Mouse (Mus musculus) splenic B cell, adult 2 months (primary cell): ENCODE measurements around the gene Prune2.
A peak's percentile ranks its signal among the peaks of the same experiment; 100 is the strongest.

Experiments
- DNase-seq: peaks from one replicate; pipeline ENCODE4 v3.0.0-alpha.2; 2011; ENCODE audit warnings: low read depth, low spot score
- H3K27me3 ChIP-seq: 2 replicates; pipeline ENCODE4 v1.6.1; 2012; ENCODE audit warnings: mild to moderate bottlenecking, low read length, moderate library complexity, mixed read lengths; ENCODE audit not compliant: control insufficient read depth, poor library complexity, insufficient read depth, severe bottlenecking
- H3K36me3 ChIP-seq: 2 replicates; pipeline ENCODE4 v1.6.1; 2012; ENCODE audit warnings: mild to moderate bottlenecking, low read length, moderate library complexity, mixed read lengths; ENCODE audit not compliant: control insufficient read depth, poor library complexity, insufficient read depth, severe bottlenecking

Prune2 gene

GRCm38 (mm10) chr19:17032314-17032713 lies 76.4 kb downstream of the Prune2 start:
- Histone ChIP-seq H3K36me3 (no peaks in the 10 kb centered on the region), H3K27me3 (no peaks in the 10 kb centered on the region)
- no peak for DNase-seq

DNA sequence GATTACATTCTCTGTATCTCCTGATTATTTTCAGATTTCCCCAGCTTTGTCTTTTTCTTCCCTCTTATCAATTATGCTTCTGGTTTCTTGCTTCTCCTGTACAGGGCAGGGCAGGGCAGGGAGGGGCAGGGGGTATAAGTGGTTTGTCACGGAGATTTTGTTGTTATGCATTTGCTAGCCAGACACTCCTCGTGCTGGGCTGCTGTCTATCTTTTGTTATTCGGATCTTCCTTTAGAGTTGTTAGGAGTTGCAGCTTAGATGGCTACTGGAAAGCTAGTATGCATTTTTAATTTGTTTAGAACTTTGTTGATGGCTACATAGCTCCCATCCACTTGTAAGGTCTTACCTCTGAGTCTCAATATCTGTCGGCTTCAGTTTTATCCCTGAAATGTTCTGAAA lies 91.0 kb downstream of the Prune2 start:
- Histone ChIP-seq H3K36me3 (no peaks in the 10 kb centered on the region), H3K27me3 (no peaks in the 10 kb centered on the region)
- no peak for DNase-seq

DNA sequence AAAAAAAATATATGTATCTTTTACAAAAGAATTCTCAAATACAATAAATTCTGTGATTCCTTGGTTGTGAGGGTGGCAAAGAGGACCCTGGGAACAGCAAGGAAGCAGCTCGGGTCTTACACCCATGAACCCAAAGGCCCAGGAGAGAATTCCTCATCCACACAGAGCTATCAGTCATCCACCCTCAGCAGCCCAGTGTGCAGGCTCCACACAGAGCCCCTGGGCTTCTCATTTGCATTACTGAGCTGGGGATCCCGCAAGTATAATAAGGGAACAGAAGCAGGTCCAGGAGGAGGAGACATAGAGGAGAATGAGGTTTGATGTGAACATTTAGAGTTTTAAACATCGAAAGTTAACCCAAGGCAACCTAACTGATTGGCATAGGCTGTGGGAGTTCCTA lies 100.0 kb downstream of the Prune2 start:
- H3K27me3 ChIP-seq, result no peaks in the 10 kb centered on the region
- DNase-seq, result no peak
- no peaks in the 10 kb centered on the region for H3K36me3 ChIP-seq

DNA sequence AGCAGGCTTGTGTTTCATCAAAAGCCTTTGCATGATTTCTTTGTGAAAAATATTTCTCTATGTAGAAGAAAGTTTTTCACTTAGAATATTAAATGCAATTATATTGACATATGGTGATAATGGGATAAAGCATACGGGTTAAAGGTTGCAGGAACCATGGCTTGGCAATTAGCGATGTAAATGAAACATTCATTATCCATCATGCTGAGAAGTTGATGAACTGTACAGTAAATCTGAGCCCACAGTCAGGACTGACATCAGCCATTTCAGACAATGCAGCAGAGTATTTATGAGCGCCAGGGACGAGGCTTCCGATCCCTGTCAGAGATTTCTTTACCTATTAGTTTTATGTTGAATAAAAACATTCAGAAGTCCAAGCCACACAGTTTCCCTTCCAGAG lies 104.2 kb downstream of the Prune2 start:
- no peaks in the 10 kb centered on the region for H3K36me3 ChIP-seq
- no peaks in the 10 kb centered on the region for H3K27me3 ChIP-seq
- no peak for DNase-seq

GRCm38 (mm10) chr19:17064421-17064820 lies 108.5 kb downstream of the Prune2 start:
- Histone ChIP-seq H3K36me3 (no peaks in the 10 kb centered on the region), H3K27me3 (no peaks in the 10 kb centered on the region)
- no peak for DNase-seq

- H3K27me3 ChIP-seq, result no peaks in the 10 kb centered on the region
- DNase-seq, result no peak
- no peaks in the 10 kb centered on the region for H3K36me3 ChIP-seq
Observed at GRCm38 (mm10) chr19:17069067-17069466, 113.1 kb downstream of the Prune2 start.

DNA sequence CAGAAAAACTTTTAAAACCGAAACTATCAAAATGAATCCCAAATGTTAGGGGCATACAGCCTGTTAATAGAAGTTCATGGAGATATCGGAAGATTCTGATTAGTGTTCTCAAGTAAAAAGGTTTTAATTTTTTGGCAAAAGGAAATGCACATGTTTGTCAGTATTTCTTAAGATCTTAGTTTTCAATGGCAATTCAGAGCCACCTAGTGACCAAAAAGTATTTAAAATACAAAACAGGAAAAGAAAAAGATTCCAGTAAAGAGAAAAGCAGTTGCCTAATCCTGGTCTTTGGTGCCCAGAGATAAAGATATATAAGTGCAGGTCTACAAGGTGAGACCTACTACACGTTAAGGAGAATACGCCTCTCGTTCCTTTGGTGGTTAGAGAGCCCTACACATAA lies 115.3 kb downstream of the Prune2 start:
- H3K27me3 ChIP-seq, result no peaks in the 10 kb centered on the region
- no peaks in the 10 kb centered on the region for H3K36me3 ChIP-seq
- DNase-seq, result no peak

DNA sequence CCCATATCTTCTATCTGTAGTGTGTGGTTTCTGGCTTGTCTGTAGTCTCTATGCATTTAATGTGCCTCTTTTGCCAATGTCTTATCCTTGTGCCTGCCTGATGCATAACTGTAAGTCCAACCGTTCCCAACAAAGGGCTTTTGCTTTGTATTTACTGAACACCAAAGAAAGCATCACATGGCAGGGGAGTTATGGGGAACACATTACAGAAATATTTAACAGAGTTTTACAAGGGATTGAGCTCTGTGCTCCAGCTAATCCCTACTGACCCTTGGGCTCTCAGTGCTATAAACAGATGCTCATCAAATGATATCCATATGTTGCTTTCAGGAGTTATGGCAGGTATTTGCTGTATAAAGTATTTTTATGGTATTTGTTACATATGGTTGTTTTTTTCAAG lies 116.3 kb downstream of the Prune2 start:
- Histone ChIP-seq H3K36me3 (no peaks in the 10 kb centered on the region), H3K27me3 (no peaks in the 10 kb centered on the region)
- no peak for DNase-seq

GRCm38 (mm10) chr19:17078643-17079316 lies 122.9 kb downstream of the Prune2 start:
- Histone ChIP-seq H3K36me3 (no peaks in the 10 kb centered on the region), H3K27me3 (no peaks in the 10 kb centered on the region)
- no peak for DNase-seq

DNA sequence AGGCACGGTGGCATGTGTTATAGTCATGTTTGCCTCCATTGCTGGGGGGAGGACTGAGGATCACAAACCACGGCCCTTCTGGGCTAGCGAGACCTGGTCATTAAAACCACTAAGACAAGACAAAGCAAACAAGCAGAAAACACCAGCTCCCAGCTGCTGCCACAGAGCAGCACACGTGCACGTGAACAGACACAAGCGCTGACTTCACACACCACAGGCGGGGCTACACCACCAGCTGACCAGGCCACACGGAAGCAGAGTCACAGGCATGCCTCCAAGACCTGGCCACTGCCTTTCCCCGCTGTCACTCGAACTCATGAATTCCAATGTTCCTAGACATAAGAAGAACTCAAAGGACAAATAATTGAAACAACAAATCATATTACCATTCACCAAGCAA lies 125.5 kb downstream of the Prune2 start:
- DNase-seq, result no peak

DNA sequence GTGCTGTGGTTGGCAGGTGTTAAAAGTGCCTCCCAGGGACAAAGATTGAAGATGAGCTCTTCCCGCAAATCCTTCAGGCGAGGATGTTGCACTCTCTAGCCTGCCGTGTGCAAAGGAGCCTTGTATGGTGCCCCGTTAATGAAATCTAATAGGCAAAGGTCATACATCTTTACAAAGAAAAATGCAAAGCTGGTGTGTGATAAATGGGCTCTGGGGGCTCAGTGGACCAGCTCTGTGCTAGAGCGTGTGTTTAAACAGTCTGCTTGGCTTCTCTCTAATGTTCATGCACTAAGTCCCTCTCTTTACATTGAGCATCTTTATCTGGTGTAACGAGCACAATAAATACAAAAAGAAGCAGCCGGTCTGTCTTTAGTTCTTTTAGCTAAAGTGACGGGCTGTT lies 138.1 kb downstream of the Prune2 start:
- DNase-seq, result no peak
- no peaks in the 10 kb centered on the region for H3K27me3 ChIP-seq
- no peaks in the 10 kb centered on the region for H3K36me3 ChIP-seq

More for the DNA sequence above, 125.5 kb downstream of the Prune2 start:
- no peaks in the 10 kb centered on the region for H3K36me3 ChIP-seq
- no peaks in the 10 kb centered on the region for H3K27me3 ChIP-seq

DNA sequence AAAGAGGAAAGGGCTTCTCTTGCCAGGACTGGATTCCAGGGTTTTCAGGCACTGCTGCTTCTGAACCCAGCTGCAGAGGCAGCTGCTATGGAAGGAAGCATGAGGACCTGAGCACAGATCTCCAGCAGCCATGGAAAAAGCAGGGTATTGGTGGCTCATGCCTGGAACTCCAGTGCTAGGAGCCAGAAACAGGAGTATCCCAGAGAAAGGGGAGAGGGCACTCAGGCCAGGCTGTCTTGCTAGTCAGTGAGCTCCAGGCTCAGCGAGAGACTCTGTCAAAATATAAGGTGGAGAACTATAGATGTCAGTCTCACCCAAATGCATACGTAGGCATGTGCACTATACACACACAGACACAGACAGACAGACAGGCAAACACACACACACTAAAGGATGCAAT lies 140.4 kb downstream of the Prune2 start:
- H3K36me3 ChIP-seq, result no peaks in the 10 kb centered on the region
- no peak for DNase-seq
- no peaks in the 10 kb centered on the region for H3K27me3 ChIP-seq

DNA sequence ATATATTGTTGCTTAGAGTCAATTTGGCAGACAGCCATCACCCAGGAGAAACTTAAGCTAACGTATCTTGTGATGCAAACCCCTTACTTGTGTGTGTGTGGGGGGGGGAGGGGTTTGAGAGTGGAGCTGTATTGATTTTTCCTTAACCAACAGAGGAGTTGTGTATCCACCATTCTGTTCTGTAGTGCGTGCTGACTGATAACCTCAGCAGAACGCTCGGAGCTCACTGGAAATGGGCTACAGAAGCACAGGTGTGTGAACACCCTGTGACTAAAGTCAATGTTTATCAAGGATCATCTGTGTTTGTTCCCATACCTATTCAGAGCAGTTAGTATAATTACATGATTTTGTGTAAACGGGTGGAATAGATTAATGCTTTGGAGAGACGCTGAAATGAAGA lies 141.3 kb downstream of the Prune2 start:
- DNase-seq, result no peak
- Histone ChIP-seq H3K36me3 (no peaks in the 10 kb centered on the region), H3K27me3 (no peaks in the 10 kb centered on the region)

- DNase-seq, result no peak
- Histone ChIP-seq H3K27me3 (no peaks in the 10 kb centered on the region), H3K36me3 (no peaks in the 10 kb centered on the region)
Observed at GRCm38 (mm10) chr19:17108782-17109181, 152.9 kb downstream of the Prune2 start.

GRCm38 (mm10) chr19:17124034-17124735 lies 168.3 kb downstream of the Prune2 start:
- DNase-seq, result peak; percentile 79
- no peaks in the 10 kb centered on the region for H3K27me3 ChIP-seq
- no peaks in the 10 kb centered on the region for H3K36me3 ChIP-seq

DNA sequence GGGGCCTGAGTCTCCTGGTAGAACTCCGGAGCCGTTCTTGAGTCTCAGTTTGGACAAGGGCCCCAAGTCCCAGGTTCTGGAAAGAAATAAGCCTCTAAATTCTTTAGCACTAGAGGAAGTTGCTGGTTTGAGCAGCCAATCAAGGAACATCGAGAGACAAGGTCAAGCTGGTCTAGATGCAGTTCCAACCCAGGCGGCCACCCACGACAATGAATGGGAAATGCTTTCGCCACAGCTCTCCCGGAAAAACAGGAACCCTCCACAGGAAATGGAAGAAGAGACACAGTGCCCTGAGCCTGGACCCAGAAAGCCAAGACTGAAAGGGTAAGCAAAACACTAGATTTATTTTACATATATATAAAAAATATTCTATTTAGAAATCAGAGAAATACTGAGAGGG lies 169.5 kb downstream of the Prune2 start:
- DNase-seq, result no peak
- Histone ChIP-seq H3K36me3 (no peaks in the 10 kb centered on the region), H3K27me3 (no peaks in the 10 kb centered on the region)
